Mouse (Mus musculus): ENCODE measurements around the gene Lpp. TPM values are rescaled to one million over a fixed set of nuclear protein-coding genes. Genes with fewer than 3 reads are reported as not detected.

Lpp gene
- total and polyA plus RNA-seq, 3 experiments = 0.64 to 1.2 (median 0.68) TPM

- no peaks in the 10 kb centered on the region for H3K79me2 ChIP-seq (replicated peaks; ENCODE audit: control insufficient read depth, extremely low read depth, insufficient read depth, poor library complexity, severe bottlenecking)
- H3K4me3 ChIP-seq (replicated peaks in 1 of 3; ENCODE audit: low read depth in 2 of 3, low read length in 2 of 3, poor library complexity in 1 of 3) = no peak overlapping the region
- H3K9me3 ChIP-seq (replicated peaks; ENCODE audit: low read length) = no peaks in the 10 kb centered on the region
- peak; percentile 68 for DNase-seq (ENCODE audit: extremely low read depth)
- H3K9ac ChIP-seq (ENCODE audit: insufficient read depth, low read depth) = no peak overlapping the region
- peaks cover 9 to 39% of the 10 kb centered on the region in 2 experiments; a peak in 3 of 4 replicates for H3K4me1 ChIP-seq (ENCODE audit: control insufficient read depth in 1 of 2, insufficient read depth in 2 of 2)
- H3K36me3 ChIP-seq (replicated peaks in 1 of 2; ENCODE audit: control insufficient read depth in 1 of 2, insufficient read depth in 1 of 2, low read length in 1 of 2) = no peaks in the 10 kb centered on the region
- H3K27ac ChIP-seq (ENCODE audit: insufficient read depth, low read depth) = no peak overlapping the region
- dilution Hi-C loops (cut with MboI; ENCODE audit: extremely low pct_ligation_motif_present, extremely low pct_unique_long_range_greater_than_20kb, low sequenced_read_pairs) (no loop called here), in situ Hi-C loops (cut with MboI; ENCODE audit: low pct_ligation_motif_present, low pct_unique_long_range_greater_than_20kb, low sequenced_read_pairs) (no loop called here)
- no peaks in the 10 kb centered on the region for H3K27me3 ChIP-seq (replicated peaks)
- 0 out of 2 replicates have a peak overlapping the region, but pooled peaks have one; percentile 68 for H3K4me2 ChIP-seq (ENCODE audit: insufficient read depth, low read depth, poor library complexity, severe bottlenecking)
- TF ChIP-seq JUND (conservative IDR thresholded peaks at IDR 0.05; ENCODE audit: low read depth, low read length) (peak; percentile 25; the same call in 1 of the 2 replicates), RAD21 (IDR thresholded peaks at IDR 0.05; ENCODE audit: low read depth, low read length) (no peak), MAX (IDR thresholded peaks at IDR 0.05; ENCODE audit: low read length) (no peak), MAFK (IDR thresholded peaks at IDR 0.05; ENCODE audit: insufficient replicate concordance, low read length) (peak; percentile 65), ZMIZ1 (IDR thresholded peaks at IDR 0.05; ENCODE audit: low read depth, low read length) (no peak), CHD1 (IDR thresholded peaks at IDR 0.05; ENCODE audit: low read depth, low read length) (no peak), HCFC1 (IDR thresholded peaks at IDR 0.05; ENCODE audit: low read depth, low read length) (no peak), E2F4 (IDR thresholded peaks at IDR 0.05; ENCODE audit: insufficient replicate concordance, low read depth, low read length) (no peak), TBP (conservative IDR thresholded peaks at IDR 0.05; ENCODE audit: low read depth, low read length) (0 out of 2 replicates have a peak, but pooled peaks have one; percentile 24), CTCF (conservative IDR thresholded peaks at IDR 0.05 in 1 of 2, IDR thresholded peaks at IDR 0.05 in 1 of 2; ENCODE audit: low read depth in 2 of 2, low read length in 2 of 2) (no peak), CHD2 (IDR thresholded peaks at IDR 0.05; ENCODE audit: low read length) (no peak), MEF2A (IDR thresholded peaks at IDR 0.05; ENCODE audit: borderline replicate concordance, low read depth, low read length) (peak; percentile 74; the same call in 1 of the 2 replicates), USF2 (conservative IDR thresholded peaks at IDR 0.05; ENCODE audit: low read depth, low read length) (no peak), MXI1 (IDR thresholded peaks at IDR 0.05; ENCODE audit: low read depth, low read length) (no peak), POLR2AphosphoS2 (IDR thresholded peaks at IDR 0.05; ENCODE audit: low read depth, low read length) (no peak), BHLHE40 (IDR thresholded peaks at IDR 0.05; ENCODE audit: low read depth, low read length) (peak; percentile 80), IRF4 (IDR thresholded peaks at IDR 0.05; ENCODE audit: low read depth, low read length) (peak; percentile 95), MAZ (IDR thresholded peaks at IDR 0.05; ENCODE audit: low read depth, low read length) (peak; percentile 96), RCOR1 (conservative IDR thresholded peaks at IDR 0.05; ENCODE audit: low read depth, low read length) (no peak), GABPA (IDR thresholded peaks at IDR 0.05; ENCODE audit: insufficient replicate concordance, low read depth, low read length) (no peak), SIN3A (IDR thresholded peaks at IDR 0.05; ENCODE audit: low read length) (peak; percentile 80), ETS1 (conservative IDR thresholded peaks at IDR 0.05; ENCODE audit: low read depth, low read length) (peak; percentile 94), EP300 (IDR thresholded peaks at IDR 0.05; ENCODE audit: low read length) (peak; percentile 97), MYC (IDR thresholded peaks at IDR 0.05; ENCODE audit: low read depth, low read length) (no peak), JUN (IDR thresholded peaks at IDR 0.05; ENCODE audit: insufficient read depth, low read depth, low read length) (0 out of 2 replicates have a peak, but pooled peaks have one; percentile 25), TCF12 (IDR thresholded peaks at IDR 0.05; ENCODE audit: low read depth, low read length) (peak; percentile 22; the same call in 1 of the 2 replicates), KAT2A (IDR thresholded peaks at IDR 0.05; ENCODE audit: insufficient replicate concordance, low read length) (no peak)
Measured at GRCm38 (mm10) chr16:24593535-24593934, 200.2 kb downstream of the Lpp start.

Measured in CH12.LX (cell line).